Comparison of ENCODE assay signal across 43 mouse cellular contexts in the genomic region with DNA sequence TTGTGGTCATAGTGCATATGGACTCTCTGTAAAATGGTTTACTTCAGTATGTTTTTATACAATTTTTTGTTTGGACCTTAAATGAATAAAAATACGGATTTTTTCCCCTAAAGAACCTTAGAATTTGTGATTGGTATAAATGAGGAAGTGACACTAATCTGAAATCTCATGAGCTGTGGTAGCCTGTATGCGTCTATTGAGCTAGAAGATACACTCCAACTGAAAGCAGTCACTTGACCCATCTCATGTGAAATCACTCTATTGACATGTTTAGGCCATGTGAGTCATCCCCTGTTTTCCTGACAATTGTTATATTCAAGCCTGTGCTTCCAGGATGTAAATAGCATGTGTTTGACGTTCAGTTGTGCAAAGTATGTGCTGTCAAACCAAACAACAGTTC. TPM values are rescaled to one million over a fixed set of nuclear protein-coding genes. Genes with fewer than 3 reads are reported as not detected.
"Had no signal": no experiment of that assay in that cellular context is flagged by ENCODE, and none has a peak within 500 bp of the region (broad histone marks: within the 10 kb centered on the region; RNA-seq: fewer than 3 reads in every experiment).

No protein-coding gene starts in this region.

- H3K27me3 ChIP-seq: heart, embryonic 12.5 days; hindbrain, embryonic 13.5 days; hindbrain, embryonic 15.5 days; kidney, embryonic 15.5 days; limb, embryonic 13.5 days; limb, embryonic 15.5 days; liver, embryonic 12.5 days had no signal

- H3K4me3 ChIP-seq: gastrocnemius, adult 2 months; heart, embryonic 10.5 days; heart, embryonic 12.5 days; hindbrain, embryonic 10.5 days; hindbrain, embryonic 13.5 days; hindbrain, embryonic 15.5 days; kidney, embryonic 15.5 days; limb, embryonic 13.5 days; limb, embryonic 15.5 days; liver, embryonic 12.5 days had no signal

- H3K27ac ChIP-seq: gastrocnemius, adult 2 months; heart, embryonic 10.5 days; hindbrain, embryonic 10.5 days; hindbrain, embryonic 13.5 days; hindbrain, embryonic 15.5 days; hindbrain, postnatal 0 days; kidney, embryonic 15.5 days; kidney, postnatal 0 days; limb, embryonic 13.5 days; limb, embryonic 15.5 days; liver, embryonic 12.5 days had no signal

- H3K9ac ChIP-seq: heart, embryonic 12.5 days; hindbrain, embryonic 13.5 days; hindbrain, embryonic 15.5 days; kidney, embryonic 15.5 days; limb, embryonic 13.5 days; limb, embryonic 15.5 days; liver, embryonic 12.5 days had no signal

- H3K36me3 ChIP-seq: heart, embryonic 10.5 days; heart, embryonic 12.5 days; hindbrain, embryonic 10.5 days; hindbrain, embryonic 13.5 days; hindbrain, embryonic 15.5 days; kidney, embryonic 15.5 days; limb, embryonic 13.5 days; limb, embryonic 15.5 days; liver, embryonic 12.5 days had no signal

- H3K4me2 ChIP-seq: heart, embryonic 12.5 days; hindbrain, embryonic 13.5 days; hindbrain, embryonic 15.5 days; kidney, embryonic 15.5 days; limb, embryonic 13.5 days; limb, embryonic 15.5 days; liver, embryonic 12.5 days had no signal

- H3K4me1 ChIP-seq: heart, embryonic 10.5 days; heart, embryonic 12.5 days; hindbrain, embryonic 10.5 days; hindbrain, embryonic 13.5 days; hindbrain, embryonic 15.5 days; kidney, embryonic 15.5 days; limb, embryonic 13.5 days; limb, embryonic 15.5 days; liver, embryonic 12.5 days had no signal

- H3K9me3 ChIP-seq: heart, embryonic 10.5 days; heart, embryonic 12.5 days; hindbrain, embryonic 10.5 days; hindbrain, embryonic 13.5 days; hindbrain, embryonic 15.5 days; kidney, embryonic 15.5 days; limb, embryonic 13.5 days; limb, embryonic 15.5 days; liver, embryonic 12.5 days had no signal

- DNase-seq: gastrocnemius, adult 2 months; gastrocnemius, postnatal 14 days; gastrocnemius, postnatal 36 days; heart, adult 18-20 months; heart, postnatal 10 days; heart, postnatal 4 days; kidney, adult 11 months; kidney, adult 2 months; kidney, adult 9 months; kidney, postnatal 14 days; kidney, postnatal 36 days; layer of hippocampus, adult 9-11 months; layer of hippocampus, postnatal 36 days; left cerebral cortex, postnatal 4 days had no signal

- ATAC-seq: hindbrain, postnatal 0 days; intestine, embryonic 16.5 days; liver, embryonic 12.5 days had no signal

RNA-seq across cellular contexts. Expression of gene Olfr272, which starts 9.4 kb away (rescaled TPM):
- total RNA-seq: gastrocnemius, adult 2 months; gastrocnemius, postnatal 14 days; gastrocnemius, postnatal 36 days; heart, adult 18-20 months; heart, adult 8-10 months; heart, postnatal 10 days; heart, postnatal 25 days; heart, postnatal 4 days; hindbrain, postnatal 0 days; layer of hippocampus, adult 18-20 months; layer of hippocampus, adult 8-10 months; layer of hippocampus, postnatal 14 days; layer of hippocampus, postnatal 36 days; left cerebral cortex, adult 18-20 months; left cerebral cortex, adult 8-10 months; left cerebral cortex, postnatal 10 days; left cerebral cortex, postnatal 25 days; left cerebral cortex, postnatal 4 days; liver, adult 2 months had no signal
- polyA plus RNA-seq: frontal cortex, adult 2 months; heart, embryonic 10.5 days; heart, embryonic 12.5 days; heart, embryonic 14.5 days; heart, embryonic 16.5 days; hindbrain, embryonic 10.5 days; hindbrain, embryonic 13.5 days; hindbrain, embryonic 15.5 days; hindbrain, postnatal 0 days; intestine, embryonic 14.5 days; intestine, embryonic 16.5 days; kidney, adult 2 months; kidney, embryonic 15.5 days; kidney, postnatal 0 days; large intestine, adult 2 months; limb, embryonic 11.5 days; limb, embryonic 13.5 days; limb, embryonic 15.5 days; liver, adult 2 months; liver, embryonic 12.5 days had no signal

RNA-seq across cellular contexts. Expression of gene Olfr273, which starts 50.5 kb away (rescaled TPM):
- total RNA-seq: gastrocnemius, adult 2 months; gastrocnemius, postnatal 14 days; gastrocnemius, postnatal 36 days; heart, adult 18-20 months; heart, adult 8-10 months; heart, postnatal 10 days; heart, postnatal 25 days; heart, postnatal 4 days; hindbrain, postnatal 0 days; layer of hippocampus, adult 18-20 months; layer of hippocampus, adult 8-10 months; layer of hippocampus, postnatal 14 days; layer of hippocampus, postnatal 36 days; left cerebral cortex, adult 18-20 months; left cerebral cortex, adult 8-10 months; left cerebral cortex, postnatal 10 days; left cerebral cortex, postnatal 25 days; left cerebral cortex, postnatal 4 days; liver, adult 2 months had no signal
- polyA plus RNA-seq: frontal cortex, adult 2 months; gonadal fat pad, adult 2 months; heart, embryonic 10.5 days; heart, embryonic 12.5 days; heart, embryonic 14.5 days; heart, embryonic 16.5 days; hindbrain, embryonic 10.5 days; hindbrain, embryonic 13.5 days; hindbrain, embryonic 15.5 days; hindbrain, postnatal 0 days; intestine, embryonic 14.5 days; intestine, embryonic 16.5 days; kidney, adult 2 months; kidney, embryonic 15.5 days; kidney, postnatal 0 days; large intestine, adult 2 months; limb, embryonic 11.5 days; limb, embryonic 13.5 days; limb, embryonic 15.5 days; liver, adult 2 months; liver, embryonic 12.5 days had no signal

RNA-seq across cellular contexts. Expression of gene Olfr270, which starts 54.8 kb away (rescaled TPM):
- total RNA-seq: gastrocnemius, adult 2 months; gastrocnemius, postnatal 14 days; gastrocnemius, postnatal 36 days; heart, adult 18-20 months; heart, adult 8-10 months; heart, postnatal 10 days; heart, postnatal 25 days; heart, postnatal 4 days; hindbrain, postnatal 0 days; layer of hippocampus, adult 18-20 months; layer of hippocampus, adult 8-10 months; layer of hippocampus, postnatal 14 days; layer of hippocampus, postnatal 36 days; left cerebral cortex, adult 18-20 months; left cerebral cortex, adult 8-10 months; left cerebral cortex, postnatal 10 days; left cerebral cortex, postnatal 25 days; left cerebral cortex, postnatal 4 days; liver, adult 2 months had no signal
- polyA plus RNA-seq: frontal cortex, adult 2 months; heart, embryonic 10.5 days; heart, embryonic 12.5 days; heart, embryonic 14.5 days; heart, embryonic 16.5 days; hindbrain, embryonic 10.5 days; hindbrain, embryonic 13.5 days; hindbrain, embryonic 15.5 days; hindbrain, postnatal 0 days; intestine, embryonic 14.5 days; intestine, embryonic 16.5 days; kidney, adult 2 months; kidney, embryonic 15.5 days; kidney, postnatal 0 days; large intestine, adult 2 months; limb, embryonic 11.5 days; limb, embryonic 13.5 days; limb, embryonic 15.5 days; liver, adult 2 months; liver, embryonic 12.5 days had no signal
